In the genomic region with DNA sequence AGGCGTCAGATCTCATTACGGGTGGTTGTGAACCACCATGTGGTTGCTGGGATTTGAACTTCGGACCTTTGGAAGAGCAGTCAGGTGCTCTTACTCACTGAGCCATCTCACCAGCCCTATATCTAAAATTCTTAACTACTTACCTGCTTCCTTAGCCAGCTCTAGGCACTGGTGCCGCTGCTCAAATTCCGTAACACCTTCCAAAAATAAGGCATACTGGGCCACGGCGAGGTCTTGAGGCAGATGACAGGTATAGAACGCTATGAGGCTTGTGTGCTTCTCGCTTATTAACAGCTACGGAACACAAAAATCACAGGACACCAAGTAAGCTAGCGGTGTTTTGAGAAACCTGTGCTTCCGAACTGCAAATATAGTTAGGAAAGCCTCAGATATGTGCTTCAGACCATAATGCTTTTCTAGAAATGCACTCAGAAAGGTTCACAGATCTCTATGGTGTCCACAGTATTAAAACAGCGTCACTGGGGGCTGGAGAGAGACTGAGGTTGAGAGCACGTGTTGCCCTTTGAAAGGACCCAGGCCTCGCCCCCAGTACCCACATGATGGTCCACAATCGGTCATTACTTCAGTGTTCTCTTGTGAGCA, we compare ENCODE assay signal across 16 mouse cellular contexts.
"Had no signal": no experiment of that assay in that cellular context is flagged by ENCODE, and none has a peak within 500 bp of the region (broad histone marks: within the 10 kb centered on the region; RNA-seq: fewer than 3 reads in every experiment).

No protein-coding gene starts in this region.

- H3K4me1 ChIP-seq: neural tube, embryonic 13.5 days; neural tube, embryonic 15.5 days; stomach, embryonic 15.5 days had no signal

- H3K9me3 ChIP-seq: neural tube, embryonic 13.5 days; neural tube, embryonic 15.5 days; stomach, embryonic 15.5 days had no signal

- H3K9ac ChIP-seq: neural tube, embryonic 13.5 days; neural tube, embryonic 15.5 days; stomach, embryonic 15.5 days had no signal

- H3K4me3 ChIP-seq: neural tube, embryonic 13.5 days; neural tube, embryonic 15.5 days; stomach, embryonic 15.5 days had no signal

- H3K27me3 ChIP-seq: neural tube, embryonic 13.5 days; neural tube, embryonic 15.5 days; stomach, embryonic 15.5 days had no signal

- DNase-seq: retina, postnatal 1 day; right cerebral cortex, adult 18-20 months; right cerebral cortex, postnatal 14 days; right cerebral cortex, postnatal 25 days; right cerebral cortex, postnatal 4 days; spleen, adult 18-20 months; thymus, adult 18-20 months; thymus, adult 2 months; thymus, postnatal 14 days; thymus, postnatal 25 days; thymus, postnatal 36 days; thymus, postnatal 4 days had no signal

- H3K4me2 ChIP-seq: neural tube, embryonic 13.5 days; neural tube, embryonic 15.5 days; stomach, embryonic 15.5 days had no signal

- H3K27ac ChIP-seq: neural tube, embryonic 13.5 days; neural tube, embryonic 15.5 days; stomach, embryonic 15.5 days; stomach, postnatal 0 days had no signal
